Mouse (Mus musculus) testis, postnatal 14 days (tissue): ENCODE results near the gene Ankrd23.

Experiments used
- DNase-seq: peaks from one replicate; pipeline ENCODE4 v3.0.0; 2021; ENCODE audit warnings: low spot score

Gene Ankrd23

DNA sequence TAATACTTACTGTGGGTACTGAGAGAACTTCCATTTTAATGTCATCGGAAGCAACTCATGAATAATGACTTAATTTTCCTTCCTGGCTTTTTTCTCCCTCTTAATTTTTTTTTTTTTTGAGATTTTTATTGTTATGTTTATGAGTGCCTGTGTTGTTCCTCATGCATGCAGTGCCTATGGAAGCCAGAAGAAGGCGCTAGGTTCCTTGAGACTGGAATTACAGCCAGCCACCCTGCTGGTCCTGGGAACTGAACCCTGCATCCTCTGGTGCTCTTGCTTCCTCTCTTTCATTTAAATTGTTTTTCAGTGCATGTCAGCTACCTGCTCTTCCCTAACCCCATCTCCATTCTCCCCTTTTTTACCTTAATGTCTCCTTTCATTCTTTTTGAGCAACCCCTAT lies 23.0 kb downstream of the Ankrd23 start:
- no peak for DNase-seq

DNA sequence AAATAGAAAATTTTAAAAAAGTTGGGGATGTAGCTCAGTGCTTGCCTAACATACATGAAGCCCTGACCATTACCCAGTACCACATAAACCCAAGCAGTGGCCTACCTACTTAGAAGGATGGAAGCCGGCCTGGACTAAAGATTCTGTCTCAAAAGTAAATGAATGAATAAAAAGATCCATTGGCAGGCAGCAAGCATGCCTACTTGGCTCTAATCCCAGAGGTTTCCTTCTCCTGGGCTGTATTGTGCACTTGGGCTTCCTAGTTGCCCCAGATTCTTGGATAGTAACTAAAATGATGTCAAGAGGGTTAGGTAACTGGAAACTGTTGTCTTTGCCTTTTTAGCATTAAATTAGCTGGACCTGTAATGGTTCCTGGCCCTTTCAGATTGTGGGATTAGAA lies 23.4 kb downstream of the Ankrd23 start:
- DNase-seq, result no peak

DNA sequence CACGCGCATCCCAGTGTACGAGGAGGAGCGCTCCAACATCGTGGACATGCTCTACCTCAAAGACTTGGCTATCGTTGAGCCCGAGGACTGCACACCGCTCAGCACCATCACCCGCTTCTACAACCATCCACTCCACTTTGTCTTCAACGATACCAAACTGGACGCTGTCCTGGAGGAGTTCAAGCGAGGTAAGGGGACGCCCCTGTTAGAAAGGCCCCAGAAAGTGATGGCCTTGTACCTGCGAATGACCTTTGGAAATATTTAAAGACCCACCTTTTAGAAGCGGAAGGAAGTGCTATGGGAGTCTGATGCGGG lies 23.8 kb downstream of the Ankrd23 start:
- no peak for DNase-seq

DNA sequence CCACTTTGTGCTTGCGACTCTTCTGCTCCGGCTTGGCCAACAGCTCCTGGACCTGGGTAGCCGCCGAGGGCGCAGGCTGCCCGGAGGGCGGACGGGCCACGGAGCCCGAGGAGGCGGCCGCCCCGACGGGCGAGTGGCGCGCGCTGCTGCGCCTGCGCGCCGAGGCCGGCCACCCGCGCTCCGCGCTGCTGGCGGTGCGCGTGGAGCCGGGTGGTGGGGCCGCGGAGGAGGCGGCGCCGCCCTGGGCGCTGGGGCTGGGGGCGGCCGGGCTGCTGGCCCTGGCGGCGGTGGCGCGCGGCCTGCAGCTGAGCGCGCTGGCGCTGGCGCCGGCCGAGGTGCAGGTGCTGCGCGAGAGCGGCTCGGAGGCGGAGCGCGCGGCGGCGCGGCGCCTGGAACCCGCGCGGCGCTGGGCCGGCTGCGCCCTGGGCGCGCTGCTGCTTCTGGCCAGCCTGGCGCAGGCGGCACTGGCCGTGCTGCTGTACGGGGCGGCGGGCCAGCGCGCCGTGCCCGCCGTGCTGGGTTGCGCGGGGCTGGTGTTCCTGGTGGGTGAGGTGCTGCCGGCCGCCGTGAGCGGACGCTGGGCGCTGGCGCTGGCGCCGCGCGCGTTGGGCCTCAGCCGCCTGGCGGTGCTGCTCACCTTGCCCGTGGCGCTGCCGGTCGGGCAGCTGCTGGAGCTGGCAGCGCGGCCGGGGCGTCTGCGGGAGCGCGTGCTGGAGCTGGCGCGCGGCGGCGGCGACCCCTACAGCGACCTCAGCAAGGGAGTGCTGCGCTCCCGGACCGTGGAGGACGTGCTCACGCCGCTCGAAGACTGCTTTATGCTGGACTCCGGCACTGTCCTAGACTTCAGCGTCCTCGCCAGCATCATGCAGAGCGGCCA lies 24.4 kb downstream of the Ankrd23 start:
- peak; percentile 55 for DNase-seq

DNA sequence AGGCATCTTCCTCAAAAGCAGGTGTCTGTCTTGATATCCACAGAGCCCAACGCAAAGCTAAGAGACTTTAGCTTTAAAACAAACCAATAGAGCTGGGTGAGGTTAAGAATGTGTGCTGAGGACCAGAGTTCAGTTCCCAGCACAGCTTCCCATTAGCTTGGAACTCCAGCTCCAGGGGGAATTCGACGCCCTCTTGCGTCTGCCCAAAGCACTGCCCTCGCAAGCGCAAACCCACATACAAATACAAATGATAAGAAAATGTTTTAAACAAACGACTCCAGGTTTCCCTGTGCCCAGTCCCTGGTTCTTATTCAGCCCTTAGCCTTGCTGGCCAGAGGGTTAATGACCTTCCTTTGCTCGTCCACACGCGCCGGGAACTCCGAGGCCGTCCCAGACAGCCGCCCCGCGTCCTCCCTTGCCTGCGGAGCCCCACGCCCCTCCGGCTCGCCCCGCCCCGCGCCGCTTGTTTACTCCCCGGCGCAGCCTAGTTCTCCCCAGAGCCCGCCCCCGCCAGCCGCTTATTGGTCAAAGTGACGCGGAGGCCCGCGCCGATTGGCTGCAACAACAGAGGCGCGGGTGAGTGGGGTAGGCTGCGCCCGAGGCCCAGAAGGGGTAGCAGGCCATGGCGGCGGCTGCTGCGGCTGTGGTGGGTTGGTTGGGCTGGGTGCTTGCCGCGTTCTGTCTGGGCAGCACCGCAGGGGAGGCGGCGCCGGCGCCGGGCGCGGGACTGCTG lies 25.2 kb downstream of the Ankrd23 start, which contains the start of gene Cnnm3:
TSS of gene Cnnm3 (plus strand) at position 579 of the 733 bp plus-strand sequence.
- peak; percentile 99 for DNase-seq

DNA sequence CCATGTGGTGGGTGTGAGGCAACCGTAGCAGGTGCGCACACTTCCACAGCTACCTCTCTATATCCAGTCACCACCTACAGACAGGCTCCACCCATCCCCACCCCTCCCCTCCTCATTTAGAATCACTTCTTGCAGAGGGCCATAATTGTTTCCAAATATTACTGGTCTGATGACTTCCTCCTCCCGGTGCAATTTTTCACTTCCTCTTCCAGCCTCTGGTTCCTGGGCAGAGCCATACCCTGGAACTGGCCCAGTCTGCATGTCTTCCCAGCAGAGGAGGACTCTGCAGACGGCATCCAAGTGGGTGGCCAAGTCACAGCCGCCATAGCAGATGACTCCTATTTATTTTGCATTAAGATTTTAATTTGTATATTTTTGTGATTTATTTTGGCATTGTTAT lies 28.4 kb downstream of the Ankrd23 start:
- DNase-seq, result no peak

DNA sequence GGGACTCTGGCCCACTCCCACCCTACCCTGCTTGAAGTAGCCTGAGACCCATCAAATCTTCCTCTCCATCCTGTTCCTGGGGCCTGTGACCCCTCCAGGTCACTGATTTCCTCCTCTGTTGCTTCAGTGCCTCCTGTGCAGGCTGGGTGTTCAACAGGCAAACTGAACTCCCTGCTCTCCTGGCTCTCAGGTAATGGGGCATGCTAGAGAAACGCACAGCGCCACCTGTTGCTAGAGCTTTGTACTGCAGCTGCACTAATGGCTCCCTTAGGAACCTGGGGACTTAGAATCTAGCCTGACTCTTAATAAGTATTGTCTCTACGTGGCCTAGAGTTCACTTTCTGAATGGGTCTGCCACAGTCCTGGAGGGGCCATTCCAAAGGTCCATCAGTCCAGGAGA lies 35.4 kb downstream of the Ankrd23 start:
- peak; percentile 40 for DNase-seq

DNA sequence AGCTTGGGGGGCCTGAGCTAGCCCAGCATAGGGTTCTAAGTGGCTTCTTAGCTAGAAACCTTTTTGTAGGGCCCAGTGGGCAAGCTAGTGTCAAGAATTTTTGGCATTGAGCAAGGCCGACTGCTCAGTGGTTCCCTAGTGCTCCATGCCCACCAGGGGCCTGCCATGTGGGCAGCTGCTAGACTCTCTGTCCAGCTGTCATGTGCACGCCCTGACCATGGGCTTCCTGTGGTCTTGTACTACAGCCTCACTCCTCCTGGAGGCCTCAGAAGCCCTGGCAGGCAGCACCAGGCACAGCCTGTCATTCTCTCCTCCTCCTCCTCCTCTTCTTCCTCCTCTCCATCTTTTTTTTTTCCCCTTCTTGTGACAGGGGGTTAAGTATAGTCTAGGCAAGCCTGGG lies 39.4 kb downstream of the Ankrd23 start:
- DNase-seq, result no peak

DNA sequence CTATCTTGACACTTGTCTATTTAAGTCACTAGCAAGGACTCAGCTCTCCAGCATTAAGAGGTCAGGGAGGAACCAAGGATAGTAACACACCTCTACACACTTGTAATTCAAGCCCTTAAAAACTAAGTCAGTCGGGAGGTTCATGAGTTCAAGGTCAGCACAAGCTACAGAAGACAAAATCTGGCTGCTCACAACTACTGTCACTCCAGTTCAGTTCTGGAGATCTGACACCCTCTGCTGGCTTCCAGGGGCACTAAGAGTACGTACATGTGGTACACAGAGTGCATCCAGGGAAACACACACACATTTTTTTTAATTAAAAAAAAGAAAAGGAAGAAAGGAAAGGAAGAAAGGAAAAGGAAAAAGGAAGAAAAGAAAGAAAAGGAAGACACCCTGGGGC lies 40.0 kb downstream of the Ankrd23 start:
- DNase-seq, result no peak

DNA sequence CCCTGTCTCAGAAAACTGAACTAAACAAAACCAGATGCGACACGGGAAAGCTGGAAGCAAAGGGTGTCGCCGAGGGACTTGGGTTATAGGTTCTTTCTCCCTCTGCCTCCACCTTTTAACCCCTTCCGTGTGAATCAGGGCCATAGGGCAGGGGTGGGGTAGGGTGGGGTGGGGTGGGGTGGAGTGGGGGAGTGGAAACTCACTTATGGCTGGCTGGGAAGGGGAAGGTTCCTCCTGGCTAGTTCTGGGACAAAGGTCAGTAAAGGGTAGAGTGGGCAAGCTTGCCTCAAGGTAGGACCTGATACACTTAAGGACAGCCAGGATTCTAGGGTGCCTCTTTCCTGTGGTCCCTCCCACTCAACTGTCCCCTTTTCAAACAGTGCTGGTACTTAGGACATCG lies 43.4 kb downstream of the Ankrd23 start:
- DNase-seq, result no peak

DNA sequence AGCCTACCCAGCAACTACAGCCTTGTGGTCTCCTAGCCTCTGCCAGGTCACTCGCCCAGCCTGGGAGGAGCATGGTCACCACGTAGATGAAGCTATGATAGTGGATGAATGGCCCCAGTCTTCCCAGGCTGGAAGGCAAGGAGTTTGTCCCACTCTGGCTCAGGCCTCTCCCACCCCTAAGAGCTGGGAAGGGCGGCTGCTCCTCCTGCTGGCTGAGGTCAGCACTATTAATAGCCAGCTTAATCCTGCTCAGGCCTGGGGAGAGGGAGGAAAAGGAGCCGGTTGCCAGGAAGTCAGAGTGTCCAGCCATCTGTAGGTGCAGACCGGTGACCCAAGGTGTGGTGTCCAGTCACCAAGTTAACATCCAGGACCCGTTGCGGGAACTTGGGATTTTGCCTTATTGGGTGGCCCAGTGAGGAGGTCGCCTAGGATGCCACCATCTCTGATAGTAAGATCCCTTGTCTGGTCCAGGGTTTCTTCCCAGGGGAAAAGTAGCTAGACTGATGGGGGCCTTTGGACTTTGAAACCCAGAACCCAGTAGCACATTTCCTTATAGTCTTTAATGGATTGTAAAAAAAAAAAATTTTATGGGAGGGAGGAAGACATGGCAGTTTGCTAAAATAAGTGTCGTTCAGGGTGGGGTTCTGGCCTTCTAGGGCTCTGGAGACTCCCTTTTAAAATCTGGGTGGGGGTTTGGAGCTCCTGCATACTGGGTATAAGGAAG lies 44.1 kb downstream of the Ankrd23 start:
- peak; percentile 36 for DNase-seq

DNA sequence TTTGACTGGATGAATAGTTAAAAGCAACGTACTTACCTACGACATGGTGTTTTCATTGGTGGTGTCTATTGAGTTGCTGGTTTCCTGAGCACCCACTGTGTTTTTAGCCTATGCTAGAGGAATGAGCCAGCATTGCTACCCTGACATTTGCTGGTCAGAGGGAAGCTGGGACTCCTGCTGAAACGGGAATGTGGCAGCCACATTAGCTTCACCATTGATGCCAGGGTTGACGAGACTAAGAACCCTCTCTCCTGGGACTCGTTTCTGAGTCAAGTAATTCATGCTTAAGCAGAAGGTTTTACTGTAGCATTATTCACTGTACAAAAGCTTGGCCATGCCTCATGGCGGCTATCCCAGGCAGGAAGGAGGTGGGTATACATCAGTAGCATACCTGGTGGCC lies 47.0 kb downstream of the Ankrd23 start:
- DNase-seq, result no peak

DNA sequence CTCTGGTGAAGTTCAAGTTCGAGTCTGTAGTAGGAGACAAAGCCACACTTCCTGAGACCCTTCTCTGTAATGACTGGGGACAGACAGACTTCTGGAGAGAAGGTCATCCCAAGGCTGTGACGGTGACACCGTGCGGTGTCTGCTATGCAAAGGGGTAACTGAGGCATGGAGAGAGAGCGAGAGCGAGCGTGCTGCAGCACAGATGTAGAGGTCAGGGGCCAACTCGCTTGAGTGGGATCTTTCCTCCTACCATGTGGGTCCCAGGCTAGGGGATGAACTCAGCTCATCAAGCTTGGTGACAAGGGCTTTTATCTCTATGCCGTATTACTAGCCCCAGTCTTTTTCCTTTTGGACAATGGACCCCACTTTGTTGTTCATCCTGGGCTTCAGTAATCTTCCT lies 49.6 kb downstream of the Ankrd23 start:
- no peak for DNase-seq

DNA sequence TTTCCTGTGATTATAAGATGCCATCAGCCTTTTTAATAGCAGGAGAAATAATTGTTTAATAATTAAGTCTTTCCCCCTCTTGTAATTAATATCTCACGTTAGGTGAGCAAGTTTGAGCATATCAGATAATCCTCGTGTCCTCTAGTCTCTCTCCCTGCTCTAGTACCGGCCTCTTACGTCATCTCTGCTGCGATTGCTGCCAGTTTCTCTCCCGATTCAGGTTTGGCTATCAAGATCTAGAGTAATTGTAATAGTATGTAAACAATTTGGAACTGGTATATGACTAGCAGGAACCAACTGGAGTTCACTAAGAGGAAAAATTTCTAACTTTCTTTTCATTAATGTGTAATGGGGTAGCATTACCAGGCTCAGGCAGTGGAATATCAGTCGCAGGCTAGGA lies 51.6 kb downstream of the Ankrd23 start:
- DNase-seq, result no peak

DNA sequence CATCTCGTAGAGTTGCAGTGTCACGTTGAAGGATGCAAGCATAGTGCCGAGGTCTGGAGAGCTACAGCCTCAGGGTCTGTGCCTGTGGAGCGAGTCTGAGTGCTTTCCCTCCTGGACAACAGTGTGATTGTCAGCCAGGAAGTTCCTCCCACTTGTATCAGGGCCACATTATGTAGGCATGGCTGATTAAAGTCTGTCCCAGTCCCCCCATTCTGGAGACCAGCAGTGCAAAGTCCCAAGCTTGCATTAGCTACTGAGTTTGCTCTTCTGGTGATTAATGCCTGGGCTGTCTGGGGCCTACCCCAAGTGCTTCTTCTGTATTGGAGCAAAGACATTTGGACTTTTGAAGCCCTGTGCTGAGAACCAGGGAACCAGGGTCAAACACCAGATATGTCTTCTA lies 52.9 kb downstream of the Ankrd23 start:
- no peak for DNase-seq
